Mouse (Mus musculus) liver, adult 2 months (tissue): ENCODE results near the gene Pcnx2. TPM values are rescaled to one million over a fixed set of nuclear protein-coding genes. Genes with fewer than 3 reads are reported as not detected.

Experiments used
- DNase-seq: peaks from one replicate; pipeline ENCODE4 v3.0.0-alpha.2; 2011; ENCODE audit warnings: low read depth, low spot score; ENCODE audit errors: extremely low read depth
- H3K27ac ChIP-seq: fragments of 200-500 bp; replicated peaks from 2 replicates; pipeline ENCODE4 v1.5.1; 2012; ENCODE audit warnings: low read depth, mild to moderate bottlenecking, control low read depth, inconsistent platforms, low read length; ENCODE audit not compliant: insufficient read depth
- H3K27me3 ChIP-seq: fragments of 200-500 bp; 2 replicates; pipeline ENCODE4 v1.6.1; 2012; ENCODE audit warnings: mild to moderate bottlenecking, moderate library complexity, low read length, inconsistent platforms; ENCODE audit not compliant: control insufficient read depth, insufficient read depth
- H3K36me3 ChIP-seq: fragments of 200-500 bp; 2 replicates; pipeline ENCODE4 v1.6.1; 2012; ENCODE audit warnings: low read length, inconsistent platforms; ENCODE audit not compliant: control insufficient read depth, insufficient read depth
- H3K4me1 ChIP-seq: fragments of 200-500 bp; 2 replicates; pipeline ENCODE4 v1.6.1; 2011; ENCODE audit warnings: low read length; ENCODE audit not compliant: control insufficient read depth, insufficient read depth
- H3K4me3 ChIP-seq: fragments of 200-500 bp; 2 replicates; pipeline ENCODE4 v1.5.1; 2011; ENCODE audit warnings: low read depth, mild to moderate bottlenecking, control low read depth, low read length, moderate library complexity; ENCODE audit not compliant: insufficient read depth
- H3K79me2 ChIP-seq: fragments of 200-500 bp; 2 replicates; pipeline ENCODE4 v1.6.1; 2012; ENCODE audit warnings: inconsistent platforms, mild to moderate bottlenecking, low read length, moderate library complexity; ENCODE audit not compliant: control insufficient read depth, insufficient read depth
- H3K9ac ChIP-seq: fragments of 200-500 bp; 2 replicates; pipeline ENCODE4 v1.6.1; 2012; ENCODE audit warnings: low read depth, mild to moderate bottlenecking, control low read depth, inconsistent platforms, low read length
- CTCF ChIP-seq: fragments of 200-500 bp; IDR thresholded peaks from 2 replicates; pipeline ENCODE4 v1.5.1; 2011; ENCODE audit warnings: low read depth, low read length, control low read depth
- POLR2A ChIP-seq: fragments of 200-500 bp; IDR thresholded peaks from 2 replicates; pipeline ENCODE4 v1.6.1; 2011; ENCODE audit warnings: low read length, control low read depth; ENCODE audit not compliant: insufficient read depth; ENCODE audit errors: extremely low read depth
- WGBS: fragments of 180-500 bp; shearing (Covaris S2); methylation state at CpG from one replicate; pipeline ENCODE4 v1.1.7; 2018; 5-methylcytosine and 5-hydroxymethylcytosine counted together
- polyA plus RNA-seq: library from polyadenylated mRNA; depleted of rRNA; stranded (reverse); fragments of >200 nt; gene quantifications from 2 replicates; pipeline ENCODE4 v1.2.3, GENCODE M21; 2012
- total RNA-seq: library from RNA; depleted of rRNA; stranded (reverse); fragments of >200 nt; gene quantifications from 2 replicates; pipeline ENCODE4 v1.2.3, GENCODE M21; 2014

The Pcnx2 gene
- total and polyA plus RNA-seq, 2 experiments: 0.05 TPM; not detected in 1

- no peak overlapping the region for H3K9ac ChIP-seq
- peaks cover 6% of the 10 kb centered on the region; the same call in 1 of the 2 replicates for H3K36me3 ChIP-seq
- TF ChIP-seq CTCF: no peak
- TF ChIP-seq POLR2A: no peak
- H3K27ac ChIP-seq: no peak overlapping the region; the same call in 1 of the 2 replicates
- peaks cover 17% of the 10 kb centered on the region for H3K4me1 ChIP-seq
- no peaks in the 10 kb centered on the region for H3K79me2 ChIP-seq
- no peak for DNase-seq
- no peak overlapping the region for H3K4me3 ChIP-seq
- H3K27me3 ChIP-seq: no peaks in the 10 kb centered on the region
- 43% methylated on average over 4 of the region's 4 CpGs for WGBS
Measured at GRCm38 (mm10) chr8:125926636-125927035, 28.5 kb upstream of the Pcnx2 start.

DNA sequence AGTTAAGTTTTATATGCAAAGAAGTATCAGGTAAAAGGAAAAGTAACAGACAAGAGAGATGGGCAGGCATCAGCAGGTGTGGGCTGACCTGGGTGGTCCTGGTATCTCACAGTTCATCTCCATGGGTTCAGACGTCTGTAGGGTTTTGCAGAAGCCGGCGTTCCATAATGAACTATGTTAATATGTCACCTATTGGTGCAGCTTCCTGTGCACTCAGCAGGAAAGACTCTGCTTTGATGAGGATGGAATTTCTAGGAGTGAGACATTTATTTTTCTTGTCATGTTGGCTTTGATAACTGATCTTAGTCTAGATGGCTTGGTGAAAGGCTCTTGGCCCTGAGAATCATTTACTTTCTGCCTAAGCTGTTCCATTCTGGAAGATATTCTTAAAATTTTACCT lies 24.2 kb upstream of the Pcnx2 start:
- no peak overlapping the region for H3K4me3 ChIP-seq
- H3K4me1 ChIP-seq: peaks cover 5% of the 10 kb centered on the region; the same call in 1 of the 2 replicates
- WGBS: 37% methylated on average over 3 of the region's 3 CpGs
- no peak for DNase-seq
- H3K27ac ChIP-seq: no peak overlapping the region
- no peak overlapping the region for H3K9ac ChIP-seq
- TF ChIP-seq CTCF: no peak
- no peaks in the 10 kb centered on the region; the same call in 1 of the 2 replicates for H3K79me2 ChIP-seq
- no peaks in the 10 kb centered on the region for H3K36me3 ChIP-seq
- no peaks in the 10 kb centered on the region for H3K27me3 ChIP-seq

GRCm38 (mm10) chr8:125920761-125921160 lies 22.6 kb upstream of the Pcnx2 start:
- H3K27me3 ChIP-seq: no peaks in the 10 kb centered on the region
- no peak overlapping the region for H3K9ac ChIP-seq
- no peak for DNase-seq
- H3K36me3 ChIP-seq: no peaks in the 10 kb centered on the region
- H3K79me2 ChIP-seq: no peaks in the 10 kb centered on the region; the same call in 1 of the 2 replicates
- peaks cover 9% of the 10 kb centered on the region for H3K4me1 ChIP-seq
- no peak overlapping the region for H3K4me3 ChIP-seq
- 70% methylated on average over 9 of the region's 9 CpGs for WGBS
- no peak for TF ChIP-seq POLR2A
- TF ChIP-seq CTCF: no peak
- no peak overlapping the region for H3K27ac ChIP-seq

- WGBS: 83% methylated on average over 10 of the region's 10 CpGs
- H3K4me1 ChIP-seq: peaks cover 9% of the 10 kb centered on the region
- no peak for TF ChIP-seq CTCF
- no peak for TF ChIP-seq POLR2A
- no peak overlapping the region for H3K9ac ChIP-seq
- no peak overlapping the region for H3K4me3 ChIP-seq
- H3K36me3 ChIP-seq: no peaks in the 10 kb centered on the region
- no peak overlapping the region for H3K27ac ChIP-seq
- no peak for DNase-seq
- H3K79me2 ChIP-seq: peaks cover 2% of the 10 kb centered on the region
- H3K27me3 ChIP-seq: no peaks in the 10 kb centered on the region
Measured at GRCm38 (mm10) chr8:125920281-125920680, 22.2 kb upstream of the Pcnx2 start.

GRCm38 (mm10) chr8:125919560-125919959 lies 21.4 kb upstream of the Pcnx2 start:
- H3K4me1 ChIP-seq: peaks cover 11% of the 10 kb centered on the region
- H3K36me3 ChIP-seq: no peaks in the 10 kb centered on the region
- H3K27ac ChIP-seq: no peak overlapping the region
- H3K79me2 ChIP-seq: peaks cover 9% of the 10 kb centered on the region
- 66% methylated on average over 8 of the region's 8 CpGs for WGBS
- no peaks in the 10 kb centered on the region for H3K27me3 ChIP-seq
- H3K9ac ChIP-seq: no peak overlapping the region
- TF ChIP-seq POLR2A: no peak
- no peak for TF ChIP-seq CTCF
- H3K4me3 ChIP-seq: no peak overlapping the region
- no peak for DNase-seq

DNA sequence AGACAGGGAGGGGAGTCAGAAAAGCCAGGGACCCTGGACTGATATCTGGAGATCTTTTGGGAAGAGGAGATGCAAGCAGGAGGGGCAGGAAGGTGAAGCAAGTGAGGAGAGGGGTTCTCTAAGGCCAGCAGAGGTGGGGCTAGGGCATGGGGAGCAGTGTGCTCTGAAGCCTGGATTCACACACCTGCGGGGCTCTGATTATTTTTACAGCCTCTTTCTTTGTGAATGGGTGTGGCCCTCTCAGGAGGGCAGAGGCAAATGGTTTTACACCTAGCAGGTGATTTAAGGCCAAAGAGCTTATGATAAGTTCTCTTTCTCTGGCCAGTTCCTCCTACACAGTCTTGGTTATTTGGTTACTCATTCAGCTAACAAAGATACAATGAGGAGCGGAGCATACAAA lies 20.6 kb upstream of the Pcnx2 start:
- H3K79me2 ChIP-seq: peaks cover 9% of the 10 kb centered on the region
- DNase-seq: no peak
- no peak overlapping the region for H3K4me3 ChIP-seq
- TF ChIP-seq CTCF: no peak
- TF ChIP-seq POLR2A: no peak
- no peaks in the 10 kb centered on the region for H3K36me3 ChIP-seq
- H3K9ac ChIP-seq: no peak overlapping the region
- H3K4me1 ChIP-seq: peaks cover 14% of the 10 kb centered on the region
- WGBS: 59% methylated on average over 2 of the region's 2 CpGs
- no peak overlapping the region for H3K27ac ChIP-seq
- H3K27me3 ChIP-seq: no peaks in the 10 kb centered on the region
